Mouse (Mus musculus) hindbrain, postnatal 0 days (tissue): ENCODE data around the gene Slco1a4. TPM values are rescaled to one million over a fixed set of nuclear protein-coding genes. Genes with fewer than 3 reads are reported as not detected.
"Not testable (repeated sequence)": the region's sequence is repeated elsewhere in the genome, so short reads cannot be mapped to it uniquely, and the experiment has no call there.

ENCODE experiments used
- ATAC-seq: fragments of 200-750 bp; cut with Nextera tagmentation; 2 replicates; pipeline ENCODE4 v1.8.0; 2017; ENCODE audit warnings: mild to moderate bottlenecking, moderate TSS enrichment, moderate library complexity
- DNase-seq: peaks from one replicate; pipeline ENCODE4 v3.0.0-alpha.2; 2015; ENCODE audit warnings: low spot score
- H3K27ac ChIP-seq: fragments of 300-500 bp; sonication (generic); 2 replicates; pipeline ENCODE4 v1.5.1; 2014; ENCODE audit warnings: mild to moderate bottlenecking
- H3K27me3 ChIP-seq: fragments of 300-500 bp; sonication (generic); 2 replicates; pipeline ENCODE4 v1.6.1; 2014; ENCODE audit warnings: low read length, mixed read lengths; ENCODE audit not compliant: insufficient read depth
- H3K36me3 ChIP-seq: fragments of 300-500 bp; sonication (generic); 2 replicates; pipeline ENCODE4 v1.6.1; 2014; ENCODE audit warnings: low read length, mixed read lengths; ENCODE audit not compliant: insufficient read depth
- H3K4me1 ChIP-seq: fragments of 300-500 bp; sonication (generic); 2 replicates; pipeline ENCODE4 v1.6.1; 2014; ENCODE audit warnings: antibody characterized with exemption, low read length, mixed read lengths; ENCODE audit not compliant: insufficient read depth
- H3K4me2 ChIP-seq: fragments of 300-500 bp; sonication (generic); 2 replicates; pipeline ENCODE4 v1.6.1; 2014; ENCODE audit warnings: low read depth, mild to moderate bottlenecking, low read length, moderate library complexity, mixed read lengths
- H3K4me3 ChIP-seq: fragments of 300-500 bp; sonication (generic); 2 replicates; pipeline ENCODE4 v1.5.1; 2014; ENCODE audit warnings: low read length
- H3K9ac ChIP-seq: fragments of 300-500 bp; sonication (generic); replicated peaks from 2 replicates; pipeline ENCODE4 v1.6.1; 2014; ENCODE audit warnings: mild to moderate bottlenecking, low read length, moderate library complexity, mixed read lengths
- H3K9me3 ChIP-seq: fragments of 300-500 bp; sonication (generic); 2 replicates; pipeline ENCODE4 v1.6.1; 2016; ENCODE audit warnings: low read length, mixed read lengths
- CTCF ChIP-seq: IDR thresholded peaks from 2 replicates; pipeline ENCODE4 v1.5.1; 2016; ENCODE audit warnings: antibody characterized with exemption, control low read depth, low read depth
- WGBS: fragments of 180-500 bp; shearing (Covaris S2); extraction: QIAGEN DNeasy Blood & Tissue Kit; methylation state at CpG from one replicate; pipeline ENCODE4 v1.1.7; 2014; 5-methylcytosine and 5-hydroxymethylcytosine counted together
- polyA plus RNA-seq: library from polyadenylated mRNA; unstranded; fragments of >200 nt; fragmentation: Nextera tagmentation; extraction: Ambion mirVana; gene quantifications from 2 replicates; pipeline ENCODE4 v1.2.1, GENCODE M21; 2015
- total RNA-seq: library from RNA; depleted of rRNA; stranded (reverse); fragments of >200 nt; gene quantifications from 2 replicates; pipeline ENCODE4 v1.2.3, GENCODE M21; 2014; rRNA removed

The Slco1a4 gene
- total RNA-seq (5.3 and 5.4 TPM in 2 replicates), polyA plus RNA-seq (5.5 and 6.2 TPM in 2 replicates)

DNA sequence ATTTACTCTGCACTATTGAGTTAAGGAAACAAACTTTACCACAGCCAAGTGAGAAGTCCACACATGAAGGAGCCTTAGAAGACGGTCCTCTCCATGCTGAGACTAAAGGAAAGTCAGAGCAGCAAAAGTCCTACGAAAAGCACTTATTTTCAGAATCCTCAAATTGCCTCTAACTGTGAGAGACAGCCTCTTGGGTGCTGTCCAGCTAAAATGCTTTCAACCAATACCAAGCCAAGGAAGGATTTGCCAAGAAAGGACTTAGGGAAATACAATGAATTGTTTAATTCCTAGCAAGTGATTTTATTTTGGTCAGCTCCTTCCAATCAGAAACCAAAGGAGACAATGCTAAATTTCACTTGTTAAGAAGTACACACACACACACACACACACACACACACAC lies at the start of gene Slco1a4:
Gene Slco1a4 (minus strand): TSS at position 115 of the 400 bp plus-strand sequence.
- no peaks in the 10 kb centered on the region for H3K9me3 ChIP-seq
- no peak within 1 kb of the TSS for H3K9ac ChIP-seq
- no peaks in the 10 kb centered on the region for H3K36me3 ChIP-seq
- H3K27ac ChIP-seq = no peak within 1 kb of the TSS
- H3K4me3 ChIP-seq = no peak within 1 kb of the TSS
- ATAC-seq (peak; percentile 38; the same call in 1 of the 2 replicates), DNase-seq (peak; percentile 57)
- no peak within 1 kb of the TSS for H3K4me2 ChIP-seq
- H3K27me3 ChIP-seq = no peaks in the 10 kb centered on the region
- 43% methylated on average over 2 of the region's 2 CpGs for WGBS
- no peaks in the 10 kb centered on the region for H3K4me1 ChIP-seq
- no peak for TF ChIP-seq CTCF

DNA sequence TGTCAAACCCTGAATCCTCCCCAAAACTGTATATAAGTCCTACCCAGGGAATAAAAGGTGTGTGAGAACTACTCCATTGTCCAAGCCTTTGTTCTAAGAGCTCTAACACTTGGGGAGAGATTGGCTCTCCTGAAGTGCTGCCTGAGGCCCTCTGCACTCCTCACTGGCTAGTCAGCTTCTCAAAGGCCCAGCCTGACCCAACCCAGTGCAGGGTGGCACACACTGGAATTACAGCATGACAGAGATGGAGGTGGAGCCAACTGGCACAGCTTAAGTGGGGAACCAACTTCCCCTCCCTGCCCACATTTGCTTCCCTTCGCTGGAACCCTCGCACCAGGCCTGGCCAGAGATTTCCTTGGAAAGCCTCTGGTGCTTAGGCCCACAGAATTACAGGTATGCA lies 42.2 kb upstream of the Slco1a4 start:
- H3K4me3 ChIP-seq = no peak overlapping the region
- 61% methylated on average over 2 of the region's 2 CpGs for WGBS

DNA sequence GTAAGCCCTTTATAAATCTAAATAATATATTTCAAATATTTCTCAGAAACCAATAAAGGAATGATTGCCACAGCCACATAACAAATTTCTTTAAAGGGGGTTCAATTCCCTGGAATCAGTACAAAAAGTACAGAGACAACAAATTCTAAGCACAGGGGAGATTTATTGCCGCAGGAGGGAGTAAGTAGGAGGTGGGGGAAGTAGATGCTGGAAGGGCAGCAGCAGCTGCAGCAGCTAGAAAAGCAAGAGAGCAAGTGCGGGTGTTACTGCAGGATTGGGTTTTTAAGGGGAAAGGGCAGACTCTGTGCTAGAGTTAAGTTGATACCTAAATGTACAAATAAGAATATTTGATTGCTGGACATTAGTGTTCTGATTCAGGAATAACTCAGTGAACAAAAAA lies 33.7 kb upstream of the Slco1a4 start:
- no peak for TF ChIP-seq CTCF
- ATAC-seq = no peak
- no peak for DNase-seq

More for the DNA sequence above, 42.2 kb upstream of the Slco1a4 start:
- Histone ChIP-seq H3K27me3 (no peaks in the 10 kb centered on the region), H3K36me3 (no peaks in the 10 kb centered on the region), H3K9me3 (no peaks in the 10 kb centered on the region), H3K4me2 (no peak overlapping the region), H3K9ac (no peak overlapping the region), H3K27ac (no peak overlapping the region), H3K4me1 (no peaks in the 10 kb centered on the region)
- DNase-seq = no peak
- no peak for ATAC-seq
- no peak for TF ChIP-seq CTCF

GRCm38 (mm10) chr6:141888248-141888647 lies 32.2 kb upstream of the Slco1a4 start:
- Histone ChIP-seq H3K4me1 (no peaks in the 10 kb centered on the region), H3K9me3 (no peaks in the 10 kb centered on the region), H3K27me3 (no peaks in the 10 kb centered on the region), H3K27ac (no peak overlapping the region), H3K36me3 (no peaks in the 10 kb centered on the region), H3K9ac (no peak overlapping the region), H3K4me3 (no peak overlapping the region), H3K4me2 (no peak overlapping the region)
- no peak for DNase-seq
- peak; percentile 32; the same call in 1 of the 2 replicates for TF ChIP-seq CTCF
- 60% methylated on average over 2 of the region's 2 CpGs for WGBS
- no peak for ATAC-seq

More for the DNA sequence above, 33.7 kb upstream of the Slco1a4 start:
- Histone ChIP-seq H3K4me1 (no peaks in the 10 kb centered on the region), H3K27me3 (no peaks in the 10 kb centered on the region), H3K4me2 (no peak overlapping the region), H3K9ac (no peak overlapping the region), H3K4me3 (no peak overlapping the region), H3K36me3 (no peaks in the 10 kb centered on the region), H3K9me3 (no peaks in the 10 kb centered on the region), H3K27ac (no peak overlapping the region; the same call in 1 of the 2 replicates)
- 53% methylated on average over 2 of the region's 2 CpGs for WGBS

DNA sequence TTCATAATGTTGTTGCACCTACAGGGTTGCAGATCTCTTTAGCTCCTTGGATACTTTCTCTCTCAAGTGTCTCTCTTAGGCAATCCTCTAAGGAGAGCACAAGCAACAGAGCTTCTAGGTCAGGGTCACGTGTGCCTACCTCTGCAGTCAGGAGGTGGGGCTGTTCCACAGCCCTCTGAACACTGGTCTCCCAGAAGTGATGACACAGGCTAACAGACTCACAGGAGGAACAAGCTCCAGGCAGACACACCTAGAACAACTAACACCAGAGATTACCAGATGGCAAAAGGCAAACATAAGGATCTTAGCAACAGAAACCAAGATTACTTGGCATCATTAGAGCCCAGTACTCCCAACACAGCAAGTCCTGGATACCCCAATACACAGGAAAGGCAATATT lies 26.6 kb upstream of the Slco1a4 start:
- DNase-seq (no peak), ATAC-seq (no peak)

GRCm38 (mm10) chr6:141875742-141876141 lies 19.7 kb upstream of the Slco1a4 start:
- not testable (repeated sequence) for H3K4me2 ChIP-seq, H3K27me3 ChIP-seq, H3K27ac ChIP-seq, H3K36me3 ChIP-seq, H3K9me3 ChIP-seq, ATAC-seq, H3K9ac ChIP-seq, H3K4me3 ChIP-seq, DNase-seq, H3K4me1 ChIP-seq
- 70% methylated on average over 4 of the region's 4 CpGs for WGBS

More for the DNA sequence above, 26.6 kb upstream of the Slco1a4 start:
- H3K27me3 ChIP-seq = no peaks in the 10 kb centered on the region
- TF ChIP-seq CTCF = no peak
- H3K27ac ChIP-seq = no peak overlapping the region
- H3K9me3 ChIP-seq = no peaks in the 10 kb centered on the region
- WGBS = 68% methylated on average over 1 of the region's 1 CpGs
- no peak overlapping the region for H3K9ac ChIP-seq
- no peak overlapping the region for H3K4me3 ChIP-seq
- no peaks in the 10 kb centered on the region for H3K4me1 ChIP-seq
- H3K4me2 ChIP-seq = no peak overlapping the region
- no peaks in the 10 kb centered on the region for H3K36me3 ChIP-seq

GRCm38 (mm10) chr6:141871711-141872110 lies 15.7 kb upstream of the Slco1a4 start:
- 90% methylated on average over 2 of the region's 2 CpGs for WGBS
- no peaks in the 10 kb centered on the region for H3K9me3 ChIP-seq
- no peaks in the 10 kb centered on the region for H3K36me3 ChIP-seq
- H3K4me3 ChIP-seq = no peak overlapping the region
- no peak overlapping the region for H3K27ac ChIP-seq
- no peak for ATAC-seq
- no peaks in the 10 kb centered on the region for H3K4me1 ChIP-seq
- no peak for DNase-seq
- H3K4me2 ChIP-seq = no peak overlapping the region
- no peak overlapping the region for H3K9ac ChIP-seq
- no peaks in the 10 kb centered on the region for H3K27me3 ChIP-seq
- TF ChIP-seq CTCF = no peak
